Mouse (Mus musculus) thymus, postnatal 25 days (tissue): ENCODE data around the gene Cldn34d.

Experiments
- DNase-seq: peaks from one replicate; pipeline ENCODE4 v3.0.0; 2022

Gene Cldn34d

DNA sequence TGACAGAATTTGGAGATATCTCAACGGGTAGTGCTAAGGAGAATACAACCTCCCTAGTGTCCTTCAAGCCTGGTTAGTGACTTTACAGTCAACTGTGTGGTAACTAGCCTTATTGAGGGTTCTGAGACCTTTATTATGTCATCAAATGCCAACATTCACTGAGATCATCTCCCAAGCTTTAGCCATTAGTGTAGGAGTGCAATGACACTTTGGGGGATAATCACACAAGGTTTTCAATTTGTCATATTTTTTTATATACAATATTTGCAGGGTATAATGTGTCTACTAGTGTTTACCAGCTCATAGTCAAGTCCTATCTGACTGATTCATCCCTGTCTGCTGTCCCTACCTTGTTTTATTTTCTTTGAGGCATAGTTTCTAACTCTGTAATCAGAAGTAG lies at the start of gene Cldn34d:
Gene Cldn34d (minus strand): TSS at position 101 of the 400 bp plus-strand sequence.
- DNase-seq: no peak

DNA sequence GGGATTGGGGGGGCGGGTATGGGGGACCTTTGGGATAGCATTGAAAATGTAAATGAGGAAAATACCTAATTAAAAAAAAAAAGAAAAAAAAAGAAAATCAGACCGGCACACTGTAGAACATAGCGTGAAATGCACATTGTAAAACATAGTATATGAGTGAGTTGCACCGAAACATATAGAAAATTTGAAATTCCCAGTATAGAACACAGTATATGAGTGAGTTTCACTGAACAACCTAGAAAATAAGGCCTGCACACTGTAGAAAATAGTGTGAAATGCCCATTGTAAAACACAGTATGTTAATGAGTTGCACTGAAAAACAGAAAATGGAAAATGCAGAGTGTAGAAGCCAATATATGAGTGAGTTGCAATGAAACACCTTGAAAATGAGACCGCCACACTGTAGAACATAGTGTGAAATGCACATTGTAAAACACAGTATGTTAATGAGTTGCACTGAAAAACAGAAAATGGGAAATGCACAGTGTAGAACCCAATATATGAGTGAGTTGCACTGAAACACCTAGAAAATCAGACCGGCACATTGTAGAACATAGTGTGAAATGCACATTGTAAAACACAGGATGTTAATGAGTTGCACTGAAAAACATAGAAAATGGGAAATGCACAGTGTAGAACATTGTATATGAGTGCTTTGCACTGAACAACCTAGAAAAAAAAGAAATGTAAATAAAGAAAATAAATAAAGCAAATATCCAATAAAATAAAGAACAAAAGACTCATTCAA lies 4.1 kb downstream of the Cldn34d start:
- DNase-seq: peak; percentile 0
